Mouse (Mus musculus): ENCODE data around the gene Ccl25.

DNA sequence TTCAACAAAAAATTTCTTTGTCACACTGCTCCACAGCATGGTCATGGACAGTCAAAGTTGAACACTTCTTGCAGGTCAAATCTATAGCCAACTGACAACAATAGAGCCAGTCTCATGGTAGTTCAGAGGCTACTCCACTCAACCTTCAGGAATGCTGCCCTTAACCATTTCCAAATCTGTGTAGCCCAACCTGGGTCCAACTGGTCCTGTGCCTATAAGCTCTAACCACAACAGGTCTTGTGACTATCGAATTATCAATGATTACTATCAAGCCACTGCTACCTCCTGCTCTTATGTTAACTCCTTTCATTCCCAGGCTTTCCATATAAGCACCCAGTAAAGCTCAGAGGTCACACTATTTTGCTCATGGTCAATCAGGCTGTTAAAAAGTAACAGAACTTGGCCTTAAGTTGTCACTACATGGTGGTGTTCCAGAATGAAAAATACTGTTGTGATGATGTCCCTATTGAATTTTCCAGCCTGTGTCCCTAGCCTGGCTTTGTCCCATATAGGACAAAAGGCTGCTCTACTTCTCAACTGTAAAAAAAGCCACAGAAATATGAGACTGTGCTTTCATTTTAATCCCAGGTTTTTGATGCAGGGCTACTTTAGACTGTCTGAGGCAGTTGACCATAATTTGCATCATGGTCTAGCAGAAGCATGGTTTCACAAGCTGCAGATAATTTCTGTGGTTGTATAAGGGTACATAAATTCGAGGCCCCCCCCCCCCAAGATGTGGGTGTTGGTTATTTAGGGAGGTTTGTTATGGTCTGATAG lies 6.0 kb upstream of the Ccl25 start:
- TF ChIP-seq CTCF (IDR thresholded peaks at IDR 0.05; ENCODE audit: borderline replicate concordance, extremely low read depth, insufficient read depth, insufficient read length) (no peak), POLR2A (IDR thresholded peaks at IDR 0.05; ENCODE audit: borderline replicate concordance, extremely low read depth, insufficient read depth, insufficient read length, poor library complexity, severe bottlenecking) (no peak)

Data from brain, embryonic 14.5 days (tissue).